Mouse (Mus musculus) hindbrain, embryonic 13.5 days (tissue): Measurements from ENCODE around the gene Tmem121. TPM values are rescaled to one million over a fixed set of nuclear protein-coding genes. Genes with fewer than 3 reads are reported as not detected.

Source experiments
- polyA plus RNA-seq: library from polyadenylated mRNA; unstranded; fragments of >200 nt; fragmentation: Nextera tagmentation; extraction: Ambion mirVana; gene quantifications from 2 replicates; pipeline ENCODE4 v1.2.1, GENCODE M21; 2015

The Tmem121 gene
- polyA plus RNA-seq, 1 experiment from 2014 or later: 34.9 TPM

Other genes with a start within 250 kb of the Tmem121 start
- 59.2 and 59.8 TPM in 2 replicates for gene Nudt14, start 243.8 kb upstream of the Tmem121 start, polyA plus RNA-seq
- 40.0 and 45.5 TPM in 2 replicates for gene Btbd6, start 209.4 kb upstream of the Tmem121 start, polyA plus RNA-seq
- 58.3 and 58.6 TPM in 2 replicates for gene Brf1, start 185.2 kb upstream of the Tmem121 start, polyA plus RNA-seq
- gene Pacs2, start 171.4 kb upstream of the Tmem121 start, polyA plus RNA-seq: 24.1 and 24.7 TPM in 2 replicates
- 0.40 TPM in 1 of 2 replicates, not detected in the other for gene Tex22, start 111.4 kb upstream of the Tmem121 start, polyA plus RNA-seq
- gene Mta1, start 87.7 kb upstream of the Tmem121 start, polyA plus RNA-seq: 13.7 and 16.6 TPM in 2 replicates
- 324 and 347 TPM in 2 replicates for gene Crip2, start 45.7 kb upstream of the Tmem121 start, polyA plus RNA-seq
- 47.1 and 48.0 TPM in 2 replicates for gene Crip1, start 39.6 kb upstream of the Tmem121 start, polyA plus RNA-seq
- 19.9 and 20.7 TPM in 2 replicates for gene Tedc1, start 29.5 kb upstream of the Tmem121 start, polyA plus RNA-seq